ENCODE assay signal across 20 mouse cellular contexts in the genomic region with DNA sequence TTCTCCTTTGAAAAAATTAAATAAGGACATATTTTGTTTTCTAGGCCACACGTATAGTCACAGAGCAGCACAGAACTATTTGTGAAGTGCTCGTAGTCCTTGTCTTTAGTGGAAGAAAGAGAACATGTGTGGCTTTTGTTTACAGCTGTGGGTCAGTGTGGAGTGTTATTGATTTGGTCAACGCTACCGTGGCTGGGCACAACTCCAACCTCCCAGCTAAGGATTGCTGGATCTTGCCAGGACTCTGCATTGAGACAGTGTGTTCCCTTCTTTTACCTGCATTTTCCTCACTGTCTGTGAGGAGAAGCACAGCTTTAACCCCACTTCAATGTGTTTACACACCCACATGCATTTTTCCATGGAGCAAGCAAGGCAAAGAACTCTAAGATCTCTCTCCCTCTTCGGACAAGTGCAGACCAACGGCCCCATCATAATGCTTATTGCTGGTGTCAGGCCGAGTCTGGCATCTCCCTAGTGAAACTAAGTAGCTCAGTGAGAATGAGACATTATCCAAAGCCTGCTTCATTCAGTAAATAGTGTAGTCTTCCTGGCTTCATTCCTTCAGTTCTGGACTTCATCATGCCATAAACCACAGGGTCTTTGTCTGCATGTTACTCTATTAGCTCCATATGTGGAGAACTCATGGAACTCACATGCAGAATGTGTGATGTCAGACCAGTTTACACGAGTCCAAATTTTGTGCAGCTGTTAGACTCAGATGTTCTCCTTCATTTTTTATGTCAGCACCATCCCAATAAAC.
DNase-seq lines count a peak whose midpoint lies in the region; ATAC-seq lines count a peak whose summit lies in the region.
"Had no signal": no experiment of that assay in that cellular context is flagged by ENCODE, and none has a peak within 500 bp of the region (broad histone marks: within the 10 kb centered on the region; RNA-seq: fewer than 3 reads in every experiment).

No protein-coding gene starts in this region.

- ATAC-seq in limb, embryonic 13.5 days (ENCODE audit: low FRiP score, low read depth), result peak; percentile 73; the same call in 1 of the 2 replicates
- peak; percentile 82 for ATAC-seq in stomach, embryonic 16.5 days (ENCODE audit: insufficient read depth, low FRiP score)
- ATAC-seq: hindbrain, postnatal 0 days had no signal

- WGBS in limb, embryonic 13.5 days, result 57% methylated on average over 8 of the region's 8 CpGs
- 83% methylated on average over 8 of the region's 8 CpGs for WGBS in limb, embryonic 10.5 days
- 45% methylated on average over 8 of the region's 8 CpGs for WGBS in stomach, embryonic 16.5 days

- intact Hi-C loops in gastrocnemius, postnatal 14 days (cut with DNase I; ENCODE audit: low total_unique reads), result no loop called here

- H3K27me3 ChIP-seq in limb, embryonic 13.5 days, result no peaks in the 10 kb centered on the region
- no peaks in the 10 kb centered on the region for H3K27me3 ChIP-seq in limb, embryonic 10.5 days (ENCODE audit: low read depth, poor library complexity, severe bottlenecking)
- no peaks in the 10 kb centered on the region for H3K27me3 ChIP-seq in stomach, embryonic 16.5 days (ENCODE audit: control insufficient read depth, insufficient read depth, low read length)
- H3K27me3 ChIP-seq: heart, embryonic 15.5 days had no signal

- H3K27ac ChIP-seq in limb, embryonic 13.5 days, result no peak overlapping the region
- H3K27ac ChIP-seq in limb, embryonic 10.5 days, result no peak overlapping the region
- peak overlapping the region; percentile 60 for H3K27ac ChIP-seq in stomach, embryonic 16.5 days (ENCODE audit: low read length)
- H3K27ac ChIP-seq: forebrain, embryonic 12.5 days; heart, embryonic 15.5 days; hindbrain, postnatal 0 days had no signal

- no peaks in the 10 kb centered on the region for H3K36me3 ChIP-seq in limb, embryonic 13.5 days
- no peaks in the 10 kb centered on the region for H3K36me3 ChIP-seq in limb, embryonic 10.5 days
- H3K36me3 ChIP-seq in stomach, embryonic 16.5 days (ENCODE audit: control insufficient read depth, insufficient read depth, low read length), result no peaks in the 10 kb centered on the region
- H3K36me3 ChIP-seq: forebrain, embryonic 12.5 days; heart, embryonic 15.5 days had no signal

- H3K4me3 ChIP-seq in limb, embryonic 13.5 days, result no peak overlapping the region
- H3K4me3 ChIP-seq in limb, embryonic 10.5 days, result no peak overlapping the region
- H3K4me3 ChIP-seq in stomach, embryonic 16.5 days (replicated peaks; ENCODE audit: low read length), result no peak overlapping the region
- H3K4me3 ChIP-seq: forebrain, embryonic 12.5 days; heart, embryonic 15.5 days had no signal

- no peak overlapping the region for H3K9ac ChIP-seq in limb, embryonic 13.5 days
- no peak overlapping the region for H3K9ac ChIP-seq in stomach, embryonic 16.5 days (ENCODE audit: low read length)
- H3K9ac ChIP-seq: forebrain, embryonic 12.5 days; heart, embryonic 15.5 days had no signal

- H3K4me1 ChIP-seq in limb, embryonic 13.5 days, result peaks cover 13% of the 10 kb centered on the region
- peaks cover 13% of the 10 kb centered on the region for H3K4me1 ChIP-seq in limb, embryonic 10.5 days
- no peaks in the 10 kb centered on the region; the same call in 1 of the 2 replicates for H3K4me1 ChIP-seq in stomach, embryonic 16.5 days (ENCODE audit: control insufficient read depth, insufficient read depth, low read length)

- no peak for DNase-seq in limb, embryonic 10.5 days (ENCODE audit: low spot score)
- DNase-seq in NIH3T3 (ENCODE audit: low read depth), result peak; percentile 65
- DNase-seq in forelimb bud, embryonic 11.5 days (ENCODE audit: low read depth, low spot score), result peak; percentile 31
- no peak for DNase-seq in gastrocnemius, postnatal 14 days
- no peak for DNase-seq in yolk sac, embryonic 10.5 days (ENCODE audit: low spot score)
- DNase-seq: adrenal gland, adult 8-10 months; cerebellum, adult 9-11 months; gastrocnemius, postnatal 10 days; heart, adult 18-20 months; kidney, adult 9 months; kidney, postnatal 36 days; left cerebral cortex, postnatal 4 days; retina, postnatal 1 day; thymus, postnatal 4 days had no signal

- H3K9me3 ChIP-seq in limb, embryonic 13.5 days, result no peaks in the 10 kb centered on the region
- H3K9me3 ChIP-seq in limb, embryonic 10.5 days (replicated peaks), result no peaks in the 10 kb centered on the region
- H3K9me3 ChIP-seq in stomach, embryonic 16.5 days (replicated peaks; ENCODE audit: control insufficient read depth, low read length), result no peaks in the 10 kb centered on the region
- H3K9me3 ChIP-seq: forebrain, embryonic 12.5 days; heart, embryonic 15.5 days had no signal

- no peak overlapping the region for H3K4me2 ChIP-seq in limb, embryonic 13.5 days (replicated peaks)
- no peak overlapping the region for H3K4me2 ChIP-seq in stomach, embryonic 16.5 days (ENCODE audit: low read depth, low read length)
- H3K4me2 ChIP-seq: forebrain, embryonic 12.5 days; heart, embryonic 15.5 days; midbrain, embryonic 11.5 days had no signal

Comparison
In these comparisons a context has a peak if more than half of its experiments do, and no peak if none do; other contexts are left out.
1. DNase-seq: peak in NIH3T3 (single experiment) and forelimb bud, embryonic 11.5 days (single experiment); none in limb, embryonic 10.5 days (single experiment), gastrocnemius, postnatal 14 days (single experiment) and yolk sac, embryonic 10.5 days (single experiment).